Mouse (Mus musculus): ENCODE results near the gene Gm29423. TPM values are rescaled to one million over a fixed set of nuclear protein-coding genes. Genes with fewer than 3 reads are reported as not detected.
"Not testable (repeated sequence)": the region's sequence is repeated elsewhere in the genome, so short reads cannot be mapped to it uniquely, and the experiment has no call there.

Gm29423 gene
- total RNA-seq (2021) = not detected

- not testable (repeated sequence) for DNase-seq (ENCODE audit: extremely low spot score in 1 of 2, low spot score in 1 of 2)
Measured at GRCm38 (mm10) chrY:70303187-70303586, at the start of gene Gm29423, which contains the start of gene Gm29644. Gene Gm29423, minus strand, starts transcription at chrY:70303287. Gene Gm29644, minus strand, starts transcription at chrY:70303343.

- DNase-seq (ENCODE audit: extremely low spot score in 1 of 2, low spot score in 1 of 2) = not testable (repeated sequence)
Measured at GRCm38 (mm10) chrY:70273542-70273941, 29.5 kb downstream of the Gm29423 start, which contains the start of gene Gm21118. Gene Gm21118, minus strand, starts transcription at chrY:70273642.

Other genes starting within 250 kb of the Gm29423 start
- gene Gm21118, start 29.6 kb downstream of the Gm29423 start, total RNA-seq (2021) = not detected
- gene Gm29644, start 56 bp upstream of the Gm29423 start, total RNA-seq (2021) = not detected
- not detected for gene Gm20888, start 138.6 kb upstream of the Gm29423 start, total RNA-seq (2021)